Mouse (Mus musculus) left cerebral cortex, adult 2 months (tissue): ENCODE data around the gene BC107364. TPM values are rescaled to one million over a fixed set of nuclear protein-coding genes. Genes with fewer than 3 reads are reported as not detected.
"Not testable (repeated sequence)": the region's sequence is repeated elsewhere in the genome, so short reads cannot be mapped to it uniquely, and the experiment has no call there.

ENCODE experiments used
- DNase-seq, 2 experiments: peaks; one replicate each; pipeline ENCODE4 v3.0.0; 2021 to 2022; ENCODE audit warnings: low spot score in 2 of 2, mixed read lengths in 1 of 2; ENCODE audit errors: extremely low spot score in 1 of 2
- H3K27ac ChIP-seq: fragments of 200-600 bp; 2 replicates; pipeline ENCODE4 v1.8.1; 2022
- H3K4me3 ChIP-seq: fragments of 200-600 bp; 2 replicates; pipeline ENCODE4 v1.8.1; 2022
- CTCF ChIP-seq: fragments of 200-600 bp; IDR thresholded peaks from 2 replicates; pipeline ENCODE4 v1.8.1; 2022; ENCODE audit warnings: antibody characterized with exemption, mild to moderate bottlenecking, moderate library complexity
- intact Hi-C: fragments of 180-260 bp; cut with DNase I; formaldehyde crosslinking; loops from one replicate; pipeline ENCODE4 v1.15.1; 2025
- total RNA-seq, 2 experiments: library from RNA; stranded (reverse); gene quantifications; 2 replicates each; pipeline ENCODE4 v1.2.3; 2021

BC107364 gene
- total RNA-seq, 2 experiments from 2014 or later, result not detected

- intact Hi-C loops, result no loop called here
- H3K27ac ChIP-seq, result no peak overlapping the region
- no peak overlapping the region for H3K4me3 ChIP-seq
Observed at GRCm38 (mm10) chr3:96401832-96402501, 50.1 kb downstream of the BC107364 start.

DNA sequence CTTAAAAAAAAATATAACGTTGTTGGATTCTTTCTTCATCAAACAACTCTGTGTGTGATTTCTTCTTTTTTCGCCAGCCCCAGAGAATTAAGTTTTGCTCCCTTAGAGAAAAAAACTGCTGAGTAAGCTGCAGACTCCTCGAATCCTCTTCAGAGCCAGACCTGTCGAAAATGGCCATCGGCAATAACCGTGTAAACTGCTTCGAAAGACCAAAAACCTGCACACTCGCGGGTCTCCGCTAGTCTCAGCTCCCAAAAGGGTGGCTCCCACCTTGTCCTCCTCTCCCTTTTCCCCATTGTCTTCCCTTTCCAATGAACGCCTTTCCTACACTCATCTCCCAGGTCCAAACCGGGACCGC, 50.7 kb downstream of the BC107364 start:
- H3K27ac ChIP-seq, result no peak overlapping the region
- H3K4me3 ChIP-seq, result no peak overlapping the region
- intact Hi-C loops, result no loop called here
- DNase-seq, result no peak
- no peak for TF ChIP-seq CTCF

More at GRCm38 (mm10) chr3:96401832-96402501, 50.1 kb downstream of the BC107364 start:
- no peak; the same call in 1 of the 2 replicates for TF ChIP-seq CTCF
- peak in 1 of 2 experiments; percentile 15 for DNase-seq

- intact Hi-C loops, result loop anchor here (10.0 kb wide), 1 partner anchor 64 kb away; no protein-coding TSS in a partner anchor
- H3K4me3 ChIP-seq, result no peak overlapping the region
- DNase-seq, result no peak
- no peak overlapping the region for H3K27ac ChIP-seq
- TF ChIP-seq CTCF, result no peak
Observed at GRCm38 (mm10) chr3:96398911-96399310, 53.2 kb downstream of the BC107364 start.

DNA sequence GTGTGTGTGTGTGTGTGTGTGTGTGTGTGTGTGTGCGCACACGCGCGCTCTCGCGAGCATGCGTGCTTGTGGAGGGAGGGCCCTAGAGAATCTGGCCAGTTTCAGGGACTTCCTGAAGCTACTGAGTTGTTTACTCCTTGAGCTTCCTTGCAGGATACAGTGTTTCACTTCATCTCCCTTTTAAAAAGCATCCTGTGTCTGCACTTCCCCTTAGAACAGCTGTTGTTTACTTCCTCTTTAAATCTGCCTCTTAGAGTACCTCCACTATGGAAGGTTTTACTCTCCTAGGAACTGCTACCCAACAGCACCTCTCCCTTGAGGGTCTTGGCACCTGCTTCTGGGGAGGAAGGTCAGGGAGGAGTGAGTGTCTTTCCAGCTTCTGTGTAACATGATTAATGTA, 55.2 kb downstream of the BC107364 start:
- DNase-seq, result no peak
- intact Hi-C loops, result loop anchor here (10.0 kb wide), 1 partner anchor 62 kb away; no protein-coding TSS in a partner anchor
- no peak overlapping the region for H3K4me3 ChIP-seq
- TF ChIP-seq CTCF, result no peak
- no peak overlapping the region for H3K27ac ChIP-seq

- intact Hi-C loops, result not testable (repeated sequence)
Observed at GRCm38 (mm10) chr3:96387202-96387601, 64.9 kb downstream of the BC107364 start.

More at GRCm38 (mm10) chr3:96387202-96387601, 64.9 kb downstream of the BC107364 start:
- H3K27ac ChIP-seq, H3K4me3 ChIP-seq, DNase-seq: not testable (repeated sequence)

Other genes with a start within 250 kb of the BC107364 start
- 10 to 100 TPM; 14.8 to 15.1 TPM for gene Bola1, start 232.6 kb downstream of the BC107364 start, total RNA-seq
- gene Hist2h2ab, start 232.4 kb downstream of the BC107364 start, total RNA-seq, result 10 to 100 TPM; 10.4 to 10.8 TPM
- gene Hist2h2ac, start 231.4 kb downstream of the BC107364 start, total RNA-seq, result 10 to 100 TPM; 20.6 to 30.5 TPM
- 1 to 10 TPM; 5.4 to 5.6 TPM for gene Hist2h2be, start 231.2 kb downstream of the BC107364 start, total RNA-seq
- gene Hist2h3c2, start 213.2 kb downstream of the BC107364 start, total RNA-seq, result 1 to 10 TPM; 5.7 to 6.8 TPM
- 100 to 1,000 TPM; 156 to 184 TPM for gene Hist2h2aa2, start 212.0 kb downstream of the BC107364 start, total RNA-seq
- gene Hist2h2aa1, start 206.8 kb downstream of the BC107364 start, total RNA-seq, result 10 to 100 TPM in 1 of 2 experiments, not detected in 1; 19.2 TPM
- not detected for gene Hist2h3c1, start 205.6 kb downstream of the BC107364 start, total RNA-seq
- gene Hist2h4, start 189.0 kb downstream of the BC107364 start, total RNA-seq, result 10 to 100 TPM; 26.8 to 31.9 TPM
- gene Hist2h3b, start 183.7 kb downstream of the BC107364 start, total RNA-seq, result 10 to 100 TPM; 32.7 to 45.5 TPM
- gene Hist2h2bb, start 182.6 kb downstream of the BC107364 start, total RNA-seq, result 100 to 1,000 TPM; 136 to 154 TPM
- gene Fcgr1, start 158.3 kb downstream of the BC107364 start, total RNA-seq, result 1 to 10 TPM; 2.0 to 2.7 TPM
- gene Hfe2, start 72.9 kb upstream of the BC107364 start, total RNA-seq, result 1 to 10 TPM; 1.7 to 1.8 TPM
- gene Txnip, start 105.7 kb upstream of the BC107364 start, total RNA-seq, result 10 to 100 TPM; 22.4 to 28.2 TPM
- gene Gm16253, start 124.7 kb upstream of the BC107364 start, total RNA-seq, result not detected
- 10 to 100 TPM; 26.6 to 28.1 TPM for gene Polr3gl, start 141.9 kb upstream of the BC107364 start, total RNA-seq
- 10 to 100 TPM; 66.8 to 70.3 TPM for gene Ankrd34a, start 144.3 kb upstream of the BC107364 start, total RNA-seq
- 10 to 100 TPM; 18.6 to 21.5 TPM for gene Lix1l, start 148.8 kb upstream of the BC107364 start, total RNA-seq
- 10 to 100 TPM; 37.6 to 38.5 TPM for gene Rbm8a, start 177.6 kb upstream of the BC107364 start, total RNA-seq
- gene Pex11b, start 183.1 kb upstream of the BC107364 start, total RNA-seq, result 10 to 100 TPM; 53.0 to 56.3 TPM
- gene Gm42957, start 183.2 kb upstream of the BC107364 start, total RNA-seq, result under 1 TPM; 0.41 to 0.68 TPM
- 1 to 10 TPM; 2.9 to 3.6 TPM for gene Itga10, start 193.3 kb upstream of the BC107364 start, total RNA-seq
- gene Ankrd35, start 217.8 kb upstream of the BC107364 start, total RNA-seq, result 1 to 10 TPM; 8.3 to 9.5 TPM
- gene Pias3, start 244.1 kb upstream of the BC107364 start, total RNA-seq, result 10 to 100 TPM; 23.6 to 30.3 TPM